Mouse (Mus musculus) adrenal gland, adult (tissue): ENCODE measurements at regions not wholly inside any gene's neighbourhood (a gene's known extent, or its start where the extent isn't known, plus 50 kb on each side); places are given as distances from the start of the nearest gene placed in this dataset.

Source experiments
- DNase-seq, 2 experiments: peaks; one replicate each; pipeline ENCODE4 v3.0.0; 2022 to 2023; ENCODE audit warnings: low spot score in 1 of 2; ENCODE audit not compliant: inconsistent age in 2 of 2

DNA sequence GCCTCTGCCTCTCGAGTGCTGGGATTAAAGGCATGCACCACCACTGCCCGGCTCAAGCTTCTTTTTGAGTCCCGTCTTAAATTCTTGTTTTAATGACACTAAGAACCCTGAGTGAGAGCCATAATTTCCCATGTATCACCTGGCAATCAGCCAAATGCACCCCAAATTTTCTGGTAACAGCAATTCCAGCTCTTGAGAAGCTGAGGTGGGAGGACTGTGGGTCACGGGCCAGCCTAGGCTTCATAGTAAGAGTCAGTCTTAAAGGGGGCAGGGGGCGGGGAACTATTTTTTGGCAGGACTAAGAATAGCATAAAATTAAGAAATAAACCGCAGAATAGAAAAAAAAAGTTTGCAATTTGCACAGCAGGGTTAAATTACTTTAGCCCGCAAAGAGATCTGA, 214.9 kb upstream of the Amigo2 start:
- no peak for DNase-seq

DNA sequence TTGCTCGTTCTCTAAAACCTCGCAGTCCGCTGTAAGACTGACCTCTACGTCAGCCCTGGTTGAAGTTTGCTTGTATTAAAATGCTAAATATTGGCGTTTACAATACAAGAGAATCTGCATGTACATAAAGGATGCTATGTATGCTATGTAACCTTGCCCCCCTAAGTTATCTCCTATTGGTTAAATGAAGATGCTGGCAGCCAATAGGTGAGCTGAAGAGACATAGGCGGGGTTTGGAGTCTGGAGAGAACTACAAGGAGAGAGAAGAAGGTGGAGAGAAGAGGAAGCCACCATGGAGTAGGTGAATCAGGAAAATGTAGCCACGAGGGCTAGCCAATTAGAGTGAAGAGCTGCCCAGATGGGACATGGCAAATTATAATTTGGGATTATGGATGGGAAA, 214.0 kb upstream of the Amigo2 start:
- DNase-seq = no peak

- no peak for DNase-seq
These were observed 213.3 kb upstream of the Amigo2 start for GRCm38 (mm10) chr15:97460360-97460719.

GRCm38 (mm10) chr15:97459606-97460359, 212.7 kb upstream of the Amigo2 start:
- no peak for DNase-seq

DNA sequence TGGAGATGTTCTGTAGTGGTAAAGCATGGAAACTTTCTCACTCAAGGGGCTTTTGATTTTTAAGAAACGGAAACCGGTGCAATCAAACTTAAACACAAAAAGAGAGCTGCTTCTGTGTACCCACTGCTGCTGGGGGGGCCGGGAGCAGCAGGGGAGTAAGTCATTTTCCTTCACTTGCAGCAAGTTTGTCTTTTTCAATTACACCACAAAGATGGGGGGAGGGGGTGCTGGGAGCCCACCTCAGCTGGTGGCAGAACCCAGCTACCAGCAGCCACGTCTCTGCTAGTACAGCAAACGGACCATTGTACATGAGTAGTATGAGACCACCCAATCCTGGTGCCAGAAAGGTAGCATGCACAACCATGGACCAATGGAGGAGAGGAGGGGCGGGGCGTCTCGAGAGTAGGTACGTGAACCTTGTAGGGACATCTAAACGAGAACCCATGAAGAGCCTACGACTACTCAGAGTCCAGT, 211.7 kb upstream of the Amigo2 start:
- DNase-seq = no peak

- no peak for DNase-seq
These were observed 211.2 kb upstream of the Amigo2 start for GRCm38 (mm10) chr15:97458139-97458747.

GRCm38 (mm10) chr15:97457468-97457867, 210.4 kb upstream of the Amigo2 start:
- no peak for DNase-seq

GRCm38 (mm10) chr15:97456991-97457390, 209.9 kb upstream of the Amigo2 start:
- DNase-seq = no peak

- no peak for DNase-seq
These were observed 208.6 kb upstream of the Amigo2 start for GRCm38 (mm10) chr15:97455672-97456071.

DNA sequence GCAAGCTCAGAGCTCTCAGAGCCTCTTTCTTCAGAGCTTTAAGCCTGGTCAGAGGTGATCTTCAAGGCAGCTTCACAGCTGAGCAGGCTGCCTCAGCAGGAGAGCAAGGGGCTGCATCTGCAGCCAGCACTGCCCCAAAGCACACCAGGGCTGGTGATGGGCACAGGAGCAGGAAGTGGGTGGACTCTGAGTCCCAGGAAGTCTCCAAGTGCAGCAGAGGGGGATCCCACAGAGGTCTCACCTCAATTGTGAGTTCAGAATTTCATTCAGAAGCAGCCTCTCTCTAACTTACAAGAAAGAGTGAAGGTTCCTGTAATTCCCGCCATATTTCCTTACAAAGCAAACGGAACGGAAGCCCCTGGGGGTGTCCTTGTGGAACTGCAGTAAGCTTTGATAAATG, 202.6 kb upstream of the Amigo2 start:
- no peak for DNase-seq

DNA sequence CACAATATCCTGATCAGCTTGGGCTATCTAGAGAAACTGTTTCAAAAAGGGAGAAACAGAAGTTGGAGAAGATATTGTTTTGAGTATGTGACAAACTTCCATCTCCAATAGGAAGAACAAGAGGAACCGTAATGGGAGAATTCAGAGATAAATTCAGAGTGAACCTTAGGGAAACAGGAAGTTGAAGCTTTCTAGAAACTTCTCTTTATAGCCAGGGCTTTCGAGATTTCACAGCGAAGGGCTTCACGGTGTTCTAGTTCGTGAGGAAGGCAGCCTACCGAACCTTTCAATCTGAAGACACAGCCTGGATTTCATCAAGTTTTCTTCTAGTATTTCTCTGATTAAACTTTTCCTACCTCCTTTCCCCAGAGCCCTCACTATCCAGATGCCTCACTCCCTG, 201.9 kb upstream of the Amigo2 start:
- no peak for DNase-seq

DNA sequence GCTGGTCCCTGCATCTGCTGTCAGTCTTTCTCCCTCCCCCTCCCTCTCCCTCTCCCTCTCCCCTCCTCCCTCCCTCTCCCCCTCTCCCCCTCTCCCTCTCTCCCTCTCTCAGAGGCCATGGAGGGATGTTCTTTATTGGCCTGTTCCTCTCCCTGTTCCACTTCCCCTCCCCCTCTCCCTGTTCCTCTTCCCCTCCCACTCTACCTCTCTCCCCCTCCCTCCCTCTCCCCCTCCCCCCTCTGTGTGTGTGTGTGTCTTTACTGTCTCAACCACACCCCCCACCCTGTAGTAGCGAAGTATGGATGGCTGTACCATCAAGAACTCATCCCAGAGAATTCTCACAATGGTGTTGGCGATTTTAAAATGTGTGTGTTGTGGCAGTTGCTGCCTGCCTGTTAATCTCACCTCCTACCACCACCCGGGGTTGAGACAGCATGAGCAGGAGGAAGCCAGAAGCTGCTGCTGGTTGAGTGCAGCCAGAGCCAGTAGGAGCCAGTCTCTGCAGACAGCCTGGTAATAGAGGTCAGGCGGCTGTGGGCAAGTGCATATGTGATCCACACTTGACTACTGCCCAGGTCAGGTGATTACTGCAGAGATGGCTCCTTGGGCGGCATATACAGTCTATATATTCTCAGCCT, 201.3 kb upstream of the Amigo2 start:
- no peak for DNase-seq

DNA sequence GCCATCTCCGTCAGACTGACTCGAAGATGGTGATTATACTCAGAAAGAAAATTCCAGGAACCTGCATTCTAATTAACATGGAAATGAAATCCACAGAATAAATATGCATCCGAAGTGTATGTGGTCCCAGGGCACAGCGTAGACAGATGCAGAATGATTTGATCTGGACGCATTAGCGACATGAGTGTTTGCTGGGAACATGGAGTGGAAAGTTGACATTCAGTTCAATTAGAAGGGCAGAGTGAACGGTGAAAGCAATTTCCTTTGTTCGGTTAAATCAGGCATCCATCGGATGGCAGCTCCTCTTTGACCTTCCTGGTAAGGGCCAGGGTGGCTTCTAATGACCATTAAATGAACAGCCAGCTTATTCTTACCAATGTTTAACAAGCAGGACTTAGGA, 199.1 kb upstream of the Amigo2 start:
- no peak for DNase-seq

DNA sequence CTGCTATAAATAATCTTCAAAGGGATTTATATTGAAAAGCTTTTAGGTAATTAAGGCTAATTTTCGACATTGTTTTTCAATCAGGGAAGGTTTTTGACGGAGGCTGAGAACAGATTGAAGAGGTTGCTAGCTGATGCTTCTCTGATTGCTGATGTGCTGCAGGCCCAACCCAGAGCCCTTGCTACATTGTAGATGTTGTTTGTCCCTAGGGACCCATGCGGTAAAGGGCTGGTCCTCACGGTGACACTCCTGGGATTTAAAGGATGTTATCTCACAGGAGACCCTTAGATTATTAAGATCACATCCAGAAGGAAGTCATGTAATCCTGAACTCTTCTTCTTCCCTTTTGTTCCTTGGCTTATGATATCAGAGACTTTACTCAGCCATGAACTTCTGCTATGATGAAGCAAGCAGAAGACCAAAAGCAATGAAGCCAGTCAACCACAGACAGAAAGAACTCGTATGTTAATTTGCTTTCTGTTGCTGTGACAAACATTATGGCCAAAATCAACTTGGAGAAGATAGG, 191.2 kb upstream of the Amigo2 start:
- no peak for DNase-seq
